Mouse (Mus musculus): ENCODE measurements around the gene Mnt. TPM values are rescaled to one million over a fixed set of nuclear protein-coding genes. Genes with fewer than 3 reads are reported as not detected.

The Mnt gene
- total RNA-seq (2023), result 100 to 1,000 TPM in 1 of 2 experiments, 10 to 100 TPM in 1; 91.2 to 107 TPM

DNA sequence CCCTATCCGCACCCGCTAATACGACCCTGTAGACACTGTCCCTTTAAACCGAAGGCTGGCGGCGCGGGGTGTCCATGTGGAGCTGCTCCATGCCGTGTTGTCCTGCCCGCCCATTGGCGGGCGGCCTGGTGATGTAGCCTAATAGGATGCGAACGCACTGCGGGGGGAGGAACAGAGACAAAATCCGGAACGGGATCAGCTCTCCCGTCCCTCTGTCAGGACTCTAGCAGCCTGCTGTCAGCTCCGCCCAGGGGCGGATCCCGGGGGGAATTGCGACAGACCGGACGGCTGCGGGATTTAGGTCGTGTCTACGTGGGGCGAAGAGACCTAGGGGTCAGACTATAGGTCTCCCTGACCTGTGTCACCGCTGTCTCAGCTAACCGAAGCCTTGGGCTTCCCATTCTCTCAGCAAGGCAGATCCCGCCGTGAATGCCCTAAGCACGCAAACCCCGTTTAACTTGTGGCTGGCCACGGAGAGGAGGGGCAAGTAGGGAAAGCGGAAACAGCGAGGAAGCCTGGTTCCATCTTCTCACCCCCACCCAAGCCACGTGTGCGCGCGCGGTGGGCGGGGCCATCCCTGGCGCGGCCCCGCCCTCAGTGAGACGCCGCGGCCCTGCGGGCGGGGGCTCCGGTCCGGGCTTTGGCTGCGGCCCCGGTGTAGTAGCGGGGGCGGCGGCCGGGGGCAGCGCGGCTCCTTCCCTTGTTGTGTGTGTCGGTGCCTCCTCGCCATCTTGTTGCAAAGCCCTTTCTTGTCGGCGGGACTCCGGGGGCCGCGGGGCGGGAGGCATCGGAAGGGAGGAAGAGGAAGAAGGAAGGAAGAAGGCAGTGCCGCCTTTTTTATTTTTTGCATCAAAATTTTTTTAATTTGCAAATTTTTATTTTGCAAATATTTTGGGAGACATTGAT, at the start of gene Mnt:
Mnt (plus strand) TSS at position 665 of the 906 bp plus-strand sequence.

Other genes starting within 250 kb of the Mnt start
- gene Rap1gap2, start 220.0 kb upstream of the Mnt start, total RNA-seq (2023), result 100 to 1,000 TPM; 183 to 221 TPM
- gene Ccdc92b, start 211.3 kb upstream of the Mnt start, total RNA-seq (2023), result under 1 TPM in 1 of 2 experiments, not detected in 1; 0.18 TPM
- gene Cluh, start 181.4 kb upstream of the Mnt start, total RNA-seq (2023), result 10 to 100 TPM; 42.9 to 47.9 TPM
- 100 to 1,000 TPM; 102 to 108 TPM for gene Pafah1b1, start 106.2 kb upstream of the Mnt start, total RNA-seq (2023)
- 10 to 100 TPM; 13.2 to 16.4 TPM for gene Mettl16, start 60.1 kb upstream of the Mnt start, total RNA-seq (2023)
- gene Sgsm2, start 66.1 kb downstream of the Mnt start, total RNA-seq (2023), result 1 to 10 TPM; 5.2 to 6.0 TPM
- 10 to 100 TPM; 23.5 to 23.9 TPM for gene Tsr1, start 67.2 kb downstream of the Mnt start, total RNA-seq (2023)
- 10 to 100 TPM; 33.8 to 36.2 TPM for gene Smg6, start 94.9 kb downstream of the Mnt start, total RNA-seq (2023)
- 1 to 10 TPM; 7.7 to 9.5 TPM for gene Srr, start 95.0 kb downstream of the Mnt start, total RNA-seq (2023)